Mouse (Mus musculus) MEL (cell line): ENCODE results near the gene Lgi1. TPM values are rescaled to one million over a fixed set of nuclear protein-coding genes. Genes with fewer than 3 reads are reported as not detected.

Source experiments
- DNase-seq: peaks from one replicate; pipeline ENCODE4 v3.0.0; 2011; ENCODE audit warnings: low read depth, low spot score
- H3K27ac ChIP-seq: 2 replicates; pipeline ENCODE4 v1.5.1; 2012; ENCODE audit warnings: low read depth, mild to moderate bottlenecking, control low read depth, low read length, moderate library complexity; ENCODE audit not compliant: control insufficient read depth
- H3K27me3 ChIP-seq, 2 experiments: fragments of 150-350 bp in 1 of 2; sonication (generic) in 1 of 2; 2 replicates each; pipeline ENCODE4 v1.6.1; 2012; ENCODE audit warnings: low read length in 2 of 2, mild to moderate bottlenecking in 2 of 2, improper control_type of control experiment in 1 of 2, moderate library complexity in 1 of 2; ENCODE audit not compliant: insufficient read depth in 2 of 2, control insufficient read depth in 1 of 2
- H3K36me3 ChIP-seq, 2 experiments: 2 replicates each; pipeline ENCODE4 v1.6.1; 2012 to 2014; ENCODE audit warnings: low read length in 2 of 2, improper control_type of control experiment in 1 of 2, inconsistent platforms in 1 of 2, mild to moderate bottlenecking in 1 of 2; ENCODE audit not compliant: insufficient read depth in 2 of 2, control insufficient read depth in 1 of 2
- H3K4me1 ChIP-seq, 2 experiments: fragments of 150-350 bp in 1 of 2; sonication (generic) in 1 of 2; 2 replicates each; pipeline ENCODE4 v1.6.1; 2012; ENCODE audit warnings: low read length in 2 of 2, improper control_type of control experiment in 1 of 2, mild to moderate bottlenecking in 1 of 2; ENCODE audit not compliant: insufficient read depth in 2 of 2, control insufficient read depth in 1 of 2
- H3K4me3 ChIP-seq, 2 experiments: fragments of 150-350 bp in 1 of 2; sonication (generic) in 1 of 2; 2 replicates each; pipeline ENCODE4 v1.5.1; 2012; ENCODE audit warnings: low read depth in 2 of 2, low read length in 2 of 2, mild to moderate bottlenecking in 2 of 2, moderate library complexity in 2 of 2, control low read depth in 1 of 2, improper control_type of control experiment in 1 of 2; ENCODE audit not compliant: control insufficient read depth in 1 of 2, insufficient read depth in 1 of 2
- H3K79me2 ChIP-seq: 2 replicates; pipeline ENCODE4 v1.6.1; 2012; ENCODE audit warnings: mild to moderate bottlenecking, low read length, moderate library complexity; ENCODE audit not compliant: control insufficient read depth, poor library complexity, insufficient read depth
- H3K9ac ChIP-seq: 2 replicates; pipeline ENCODE4 v1.6.1; 2012; ENCODE audit warnings: low read depth, mild to moderate bottlenecking, control low read depth, low read length, moderate library complexity; ENCODE audit not compliant: control insufficient read depth, poor library complexity, severe bottlenecking
- H3K9me3 ChIP-seq: fragments of 150-350 bp; sonication (generic); replicated peaks from 2 replicates; pipeline ENCODE4 v1.6.1; 2012; ENCODE audit warnings: mild to moderate bottlenecking, low read length, improper control_type of control experiment, moderate library complexity; ENCODE audit not compliant: insufficient read depth
- BHLHE40 ChIP-seq: IDR thresholded peaks from 2 replicates; pipeline ENCODE4 v1.6.1; 2012; ENCODE audit warnings: low read depth, mild to moderate bottlenecking, inconsistent platforms, low read length, improper control_type of control experiment, borderline replicate concordance
- CTCF ChIP-seq, 3 experiments: IDR thresholded peaks in 2 of 3; conservative IDR thresholded peaks in 1 of 3; 2 replicates each; pipeline ENCODE4 v1.5.1; 2011 to 2012; ENCODE audit warnings: low read length in 3 of 3, low read depth in 2 of 3, mild to moderate bottlenecking in 2 of 3, improper control_type of control experiment in 1 of 3, inconsistent platforms in 1 of 3, mixed read lengths in 1 of 3, moderate library complexity in 1 of 3; ENCODE audit not compliant: control insufficient read depth in 1 of 3, insufficient read depth in 1 of 3, poor library complexity in 1 of 3, severe bottlenecking in 1 of 3
- E2F4 ChIP-seq: IDR thresholded peaks from 2 replicates; pipeline ENCODE4 v1.6.1; 2011; ENCODE audit warnings: low read depth, low read length, improper control_type of control experiment, borderline replicate concordance
- ELF1 ChIP-seq: IDR thresholded peaks from 2 replicates; pipeline ENCODE4 v1.6.1; 2014; ENCODE audit warnings: low read depth, mild to moderate bottlenecking, inconsistent platforms, low read length, improper control_type of control experiment, moderate library complexity
- GATA1 ChIP-seq: IDR thresholded peaks from 2 replicates; pipeline ENCODE4 v1.6.1; 2011; ENCODE audit warnings: low read depth, low read length, improper control_type of control experiment
- KAT2A ChIP-seq: conservative IDR thresholded peaks from 2 replicates; pipeline ENCODE4 v1.6.1; 2012; ENCODE audit warnings: low read depth, low read length, improper control_type of control experiment, inconsistent platforms
- MAFK ChIP-seq: IDR thresholded peaks from 2 replicates; pipeline ENCODE4 v1.6.1; 2011; ENCODE audit warnings: low read depth, mild to moderate bottlenecking, low read length, improper control_type of control experiment, borderline replicate concordance
- MAX ChIP-seq: IDR thresholded peaks from 2 replicates; pipeline ENCODE4 v1.6.1; 2011; ENCODE audit warnings: low read length, improper control_type of control experiment
- MAZ ChIP-seq: IDR thresholded peaks from 2 replicates; pipeline ENCODE4 v1.6.1; 2012; ENCODE audit warnings: low read depth, mild to moderate bottlenecking, inconsistent platforms, low read length, improper control_type of control experiment
- MEF2A ChIP-seq: IDR thresholded peaks from 2 replicates; pipeline ENCODE4 v1.6.1; 2014; ENCODE audit warnings: low read depth, mild to moderate bottlenecking, inconsistent platforms, low read length, improper control_type of control experiment; ENCODE audit not compliant: poor library complexity, insufficient replicate concordance, severe bottlenecking; ENCODE audit errors: extremely low read depth
- MXI1 ChIP-seq: IDR thresholded peaks from 2 replicates; pipeline ENCODE4 v1.6.1; 2011; ENCODE audit warnings: mild to moderate bottlenecking, low read depth, low read length, improper control_type of control experiment
- MYB ChIP-seq: IDR thresholded peaks from 2 replicates; pipeline ENCODE4 v1.6.1; 2011; ENCODE audit warnings: mild to moderate bottlenecking, low read depth, low read length, improper control_type of control experiment
- MYC ChIP-seq: IDR thresholded peaks from 2 replicates; pipeline ENCODE4 v1.6.1; 2011; ENCODE audit warnings: low read depth, mild to moderate bottlenecking, low read length, improper control_type of control experiment, moderate library complexity
- POLR2A ChIP-seq, 2 experiments: IDR thresholded peaks; 2 replicates each; pipeline ENCODE4 v1.6.1; 2011 to 2012; ENCODE audit warnings: low read length in 2 of 2, mild to moderate bottlenecking in 2 of 2, control low read depth in 1 of 2, improper control_type of control experiment in 1 of 2, low read depth in 1 of 2, moderate library complexity in 1 of 2; ENCODE audit not compliant: control insufficient read depth in 1 of 2, insufficient read depth in 1 of 2, poor library complexity in 1 of 2
- POLR2AphosphoS2 ChIP-seq: IDR thresholded peaks from 2 replicates; pipeline ENCODE4 v1.6.1; 2011; ENCODE audit warnings: low read length, improper control_type of control experiment
- SIN3A ChIP-seq: IDR thresholded peaks from 2 replicates; pipeline ENCODE4 v1.6.1; 2012; ENCODE audit warnings: low read length, improper control_type of control experiment, inconsistent platforms
- SMC3 ChIP-seq: IDR thresholded peaks from 2 replicates; pipeline ENCODE4 v1.6.1; 2011; ENCODE audit warnings: low read depth, low read length, improper control_type of control experiment
- TAL1 ChIP-seq: IDR thresholded peaks from 2 replicates; pipeline ENCODE4 v1.6.1; 2012; ENCODE audit warnings: mild to moderate bottlenecking, inconsistent platforms, low read length, moderate library complexity, mixed read lengths
- TBP ChIP-seq: IDR thresholded peaks from 2 replicates; pipeline ENCODE4 v1.8.0; 2011; ENCODE audit warnings: low read depth, low read length, improper control_type of control experiment
- TCF12 ChIP-seq: IDR thresholded peaks from 2 replicates; pipeline ENCODE4 v1.6.1; 2014; ENCODE audit warnings: low read depth, mild to moderate bottlenecking, inconsistent platforms, low read length, improper control_type of control experiment, moderate library complexity
- USF1 ChIP-seq: IDR thresholded peaks from 2 replicates; pipeline ENCODE4 v1.6.1; 2014; ENCODE audit warnings: low read depth, mild to moderate bottlenecking, inconsistent platforms, low read length, improper control_type of control experiment, moderate library complexity
- USF2 ChIP-seq, 2 experiments: IDR thresholded peaks; 2 replicates each; pipeline ENCODE4 v1.6.1; 2011 to 2012; ENCODE audit warnings: improper control_type of control experiment in 2 of 2, low read length in 2 of 2, borderline replicate concordance in 1 of 2, inconsistent platforms in 1 of 2, low read depth in 1 of 2, mild to moderate bottlenecking in 1 of 2; ENCODE audit not compliant: insufficient read depth in 1 of 2
- ZC3H11A ChIP-seq: IDR thresholded peaks from 2 replicates; pipeline ENCODE4 v1.6.1; 2012; ENCODE audit warnings: low read depth, mild to moderate bottlenecking, inconsistent platforms, low read length, improper control_type of control experiment
- ZKSCAN1 ChIP-seq: IDR thresholded peaks from 2 replicates; pipeline ENCODE4 v1.6.1; 2012; ENCODE audit warnings: low read depth, mild to moderate bottlenecking, inconsistent platforms, low read length, improper control_type of control experiment, moderate library complexity
- ZMIZ1 ChIP-seq: IDR thresholded peaks from 2 replicates; pipeline ENCODE4 v1.6.1; 2012; ENCODE audit warnings: low read depth, mild to moderate bottlenecking, inconsistent platforms, low read length, improper control_type of control experiment, moderate library complexity
- ZNF384 ChIP-seq: IDR thresholded peaks from 2 replicates; pipeline ENCODE4 v1.6.1; 2012; ENCODE audit warnings: low read depth, mild to moderate bottlenecking, inconsistent platforms, low read length, improper control_type of control experiment
- polyA plus RNA-seq, 2 experiments: library from polyadenylated mRNA; stranded (reverse) in 1 of 2; unstranded in 1 of 2; fragments of >175 nt in 1 of 2; fragments of >200 nt in 1 of 2; gene quantifications; 2 replicates each; pipeline versions ENCODE4 v1.2.1 to v1.2.4; 2012; ENCODE audit warnings: low replicate concordance in 2 of 2, low read depth in 1 of 2; ENCODE audit not compliant: insufficient read length in 2 of 2, insufficient read depth in 1 of 2, missing spikeins in 1 of 2
- total RNA-seq: library from RNA; depleted of rRNA; stranded (reverse); fragments of 300-350 nt; gene quantifications from 2 replicates; pipeline ENCODE4 v1.2.3, GENCODE M21; 2012

Lgi1 gene
- total and polyA plus RNA-seq, 3 experiments, result 0.01 TPM; not detected in 2

- H3K27ac ChIP-seq, result no peak overlapping the region
- H3K4me1 ChIP-seq, result no peaks in the 10 kb centered on the region
- H3K27me3 ChIP-seq, result no peaks in the 10 kb centered on the region; a peak in 1 of 4 replicates
- H3K36me3 ChIP-seq, result no peaks in the 10 kb centered on the region
- TF ChIP-seq MAFK, result no peak
- TF ChIP-seq MXI1, result no peak
- no peak for TF ChIP-seq ZNF384
- TF ChIP-seq BHLHE40, result no peak
- no peak for TF ChIP-seq CTCF (IDR thresholded peaks at IDR 0.05 in 2 of 3, conservative IDR thresholded peaks at IDR 0.05 in 1 of 3; ENCODE audit: control insufficient read depth in 1 of 3, insufficient read depth in 1 of 3, low read depth in 2 of 3, low read length in 3 of 3, poor library complexity in 1 of 3, severe bottlenecking in 1 of 3)
- TF ChIP-seq ZMIZ1, result no peak
- no peak for TF ChIP-seq ELF1
- TF ChIP-seq KAT2A, result no peak
- no peak for TF ChIP-seq USF1
- TF ChIP-seq SMC3, result no peak
- no peak for TF ChIP-seq MEF2A
- no peak for TF ChIP-seq USF2 (IDR thresholded peaks at IDR 0.05; ENCODE audit: borderline replicate concordance in 1 of 2, insufficient read depth in 1 of 2, low read depth in 1 of 2, low read length in 2 of 2)
- no peak for TF ChIP-seq POLR2AphosphoS2
- TF ChIP-seq ZC3H11A, result no peak
- no peak for TF ChIP-seq POLR2A (IDR thresholded peaks at IDR 0.05; ENCODE audit: control insufficient read depth in 1 of 2, insufficient read depth in 1 of 2, low read depth in 1 of 2, low read length in 2 of 2, poor library complexity in 1 of 2)
- no peak for TF ChIP-seq MAZ
- no peak for TF ChIP-seq E2F4
- TF ChIP-seq ZKSCAN1, result no peak
- no peak for TF ChIP-seq TBP
- TF ChIP-seq TAL1, result no peak
- H3K4me3 ChIP-seq, result no peak overlapping the region
- H3K9me3 ChIP-seq, result no peaks in the 10 kb centered on the region
- DNase-seq, result no peak
- no peak overlapping the region for H3K9ac ChIP-seq
- H3K79me2 ChIP-seq, result no peaks in the 10 kb centered on the region
Observed at GRCm38 (mm10) chr19:38319168-38319567, 54.8 kb downstream of the Lgi1 start.

GRCm38 (mm10) chr19:38320651-38321188, 56.4 kb downstream of the Lgi1 start:
- no peaks in the 10 kb centered on the region for H3K4me1 ChIP-seq
- no peaks in the 10 kb centered on the region for H3K36me3 ChIP-seq
- no peak for DNase-seq
- H3K9me3 ChIP-seq, result no peaks in the 10 kb centered on the region
- H3K27me3 ChIP-seq, result no peaks in the 10 kb centered on the region; a peak in 1 of 4 replicates
- no peak overlapping the region for H3K9ac ChIP-seq
- no peak overlapping the region for H3K27ac ChIP-seq
- TF ChIP-seq E2F4, result no peak
- TF ChIP-seq ELF1, result no peak
- TF ChIP-seq ZNF384, result no peak
- TF ChIP-seq MAX, result no peak
- TF ChIP-seq SIN3A, result no peak
- TF ChIP-seq MYC, result no peak
- no peak for TF ChIP-seq MYB
- no peak for TF ChIP-seq MEF2A
- TF ChIP-seq TCF12, result no peak
- TF ChIP-seq TAL1, result no peak
- no peak for TF ChIP-seq BHLHE40
- no peak for TF ChIP-seq GATA1
- no peak for TF ChIP-seq MAZ
- H3K79me2 ChIP-seq, result no peaks in the 10 kb centered on the region
- no peak overlapping the region for H3K4me3 ChIP-seq
